Mouse (Mus musculus) liver, embryonic 16.5 days (tissue): ENCODE measurements around the gene Sele. TPM values are rescaled to one million over a fixed set of nuclear protein-coding genes. Genes with fewer than 3 reads are reported as not detected.
"Not testable (repeated sequence)": the region's sequence is repeated elsewhere in the genome, so short reads cannot be mapped to it uniquely, and the experiment has no call there.

Experiments used
- ATAC-seq: fragments of 200-750 bp; cut with Nextera tagmentation; 2 replicates; pipeline ENCODE4 v1.8.0; 2017; ENCODE audit warnings: low read depth, mild to moderate bottlenecking, moderate number of reproducible peaks, moderate library complexity
- H3K27ac ChIP-seq: fragments of 300-500 bp; sonication (generic); 2 replicates; pipeline ENCODE4 v1.5.1; 2014; ENCODE audit warnings: mild to moderate bottlenecking, low read length
- H3K27me3 ChIP-seq: fragments of 300-500 bp; sonication (generic); 2 replicates; pipeline ENCODE4 v1.6.1; 2014; ENCODE audit warnings: low read depth, low read length, mixed read lengths; ENCODE audit not compliant: control insufficient read depth, insufficient read depth
- H3K36me3 ChIP-seq: fragments of 300-500 bp; sonication (generic); 2 replicates; pipeline ENCODE4 v1.6.1; 2014; ENCODE audit warnings: mild to moderate bottlenecking; ENCODE audit not compliant: control insufficient read depth, insufficient read depth
- H3K4me1 ChIP-seq: fragments of 300-500 bp; sonication (generic); 2 replicates; pipeline ENCODE4 v1.6.1; 2014; ENCODE audit warnings: low read depth, low read length, mixed read lengths; ENCODE audit not compliant: control insufficient read depth
- H3K4me2 ChIP-seq: fragments of 300-500 bp; sonication (generic); 2 replicates; pipeline ENCODE4 v1.6.1; 2014; ENCODE audit warnings: low read depth, low read length, mixed read lengths
- H3K4me3 ChIP-seq: fragments of 300-500 bp; sonication (generic); 2 replicates; pipeline ENCODE4 v1.5.1; 2014; ENCODE audit warnings: low read depth, mild to moderate bottlenecking, low read length
- H3K9ac ChIP-seq: fragments of 300-500 bp; sonication (generic); 2 replicates; pipeline ENCODE4 v1.6.1; 2014; ENCODE audit warnings: low read depth, low read length
- H3K9me3 ChIP-seq: fragments of 300-500 bp; sonication (generic); replicated peaks from 2 replicates; pipeline ENCODE4 v1.6.1; 2016; ENCODE audit warnings: low read length; ENCODE audit not compliant: control insufficient read depth
- WGBS: fragments of 180-500 bp; shearing (Covaris S2); extraction: QIAGEN DNeasy Blood & Tissue Kit; methylation state at CpG from one replicate; pipeline ENCODE4 v1.1.7; 2014; ENCODE audit not compliant: insufficient replicate concordance; 5-methylcytosine and 5-hydroxymethylcytosine counted together
- polyA plus RNA-seq: library from polyadenylated mRNA; unstranded; fragments of >200 nt; fragmentation: Nextera tagmentation; extraction: Ambion mirVana; gene quantifications from 2 replicates; pipeline ENCODE4 v1.2.1, GENCODE M21; 2015

Gene Sele
- polyA plus RNA-seq = 0.06 TPM in 1 of 2 replicates, not detected in the other

DNA sequence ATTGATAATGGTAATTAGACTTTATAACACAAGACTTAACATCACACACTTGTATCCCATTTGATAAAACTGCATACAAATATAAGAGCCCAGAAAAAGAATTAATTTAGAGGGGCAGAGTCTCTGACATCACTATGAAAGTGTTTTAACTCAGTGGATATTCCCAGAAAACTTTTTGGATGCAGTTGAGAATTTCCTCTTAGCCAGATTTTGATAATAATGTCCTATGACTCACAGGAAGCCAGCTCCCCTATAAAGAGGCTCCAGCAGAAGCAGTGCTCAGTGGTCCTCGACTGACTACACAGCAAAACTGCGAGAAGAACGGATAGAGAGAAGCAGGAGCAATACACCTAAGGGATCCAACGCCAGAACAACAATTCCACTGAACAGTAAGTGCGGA is at the start of gene Sele:
Gene Sele, plus strand, starts transcription at position 301 of the 400 bp plus-strand sequence.
- Histone ChIP-seq H3K4me2 (no peak within 1 kb of the TSS), H3K27me3 (no peaks in the 10 kb centered on the region), H3K9ac (no peak within 1 kb of the TSS), H3K4me3 (no peak within 1 kb of the TSS), H3K27ac (no peak within 1 kb of the TSS), H3K9me3 (no peaks in the 10 kb centered on the region), H3K36me3 (no peaks in the 10 kb centered on the region), H3K4me1 (no peaks in the 10 kb centered on the region)
- WGBS = 58% methylated on average over 5 of the region's 5 CpGs
- no peak for ATAC-seq

DNA sequence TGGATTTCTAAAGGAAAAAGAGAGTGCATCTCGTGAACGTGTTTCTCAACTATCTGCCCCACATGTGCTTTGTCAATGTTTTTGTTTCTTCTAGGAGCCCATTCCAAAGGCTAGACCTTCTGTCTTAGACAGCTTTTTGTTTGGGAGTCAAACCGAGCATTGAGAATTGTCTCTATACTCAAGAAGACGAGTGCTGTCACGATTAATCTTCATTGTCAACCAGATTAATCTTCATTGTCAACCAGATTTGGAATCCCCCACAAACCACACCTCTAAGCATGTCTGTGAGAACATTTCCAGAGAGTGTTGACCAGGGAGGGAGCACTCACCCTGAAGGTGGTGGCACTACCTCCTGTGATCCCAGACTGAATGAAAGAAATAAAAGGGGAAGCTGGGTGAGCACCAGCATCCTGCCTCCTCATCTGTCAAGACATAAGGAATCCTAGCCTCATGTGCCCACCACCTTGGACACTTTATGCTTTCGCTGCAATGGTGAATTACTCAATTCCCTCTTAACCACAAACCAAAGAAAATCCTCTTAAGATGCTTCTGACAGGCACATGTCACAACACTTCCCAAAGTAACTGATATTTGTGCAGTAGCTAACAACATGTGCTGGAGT is 46.1 kb upstream of the Sele start:
- H3K9ac ChIP-seq = no peak overlapping the region
- no peaks in the 10 kb centered on the region for H3K4me1 ChIP-seq
- H3K4me2 ChIP-seq = no peak overlapping the region
- no peaks in the 10 kb centered on the region for H3K36me3 ChIP-seq
- H3K27ac ChIP-seq = no peak overlapping the region
- H3K27me3 ChIP-seq = no peaks in the 10 kb centered on the region
- no peak overlapping the region for H3K4me3 ChIP-seq
- H3K9me3 ChIP-seq = no peaks in the 10 kb centered on the region
- 55% methylated on average over 6 of the region's 6 CpGs for WGBS
- ATAC-seq = no peak

DNA sequence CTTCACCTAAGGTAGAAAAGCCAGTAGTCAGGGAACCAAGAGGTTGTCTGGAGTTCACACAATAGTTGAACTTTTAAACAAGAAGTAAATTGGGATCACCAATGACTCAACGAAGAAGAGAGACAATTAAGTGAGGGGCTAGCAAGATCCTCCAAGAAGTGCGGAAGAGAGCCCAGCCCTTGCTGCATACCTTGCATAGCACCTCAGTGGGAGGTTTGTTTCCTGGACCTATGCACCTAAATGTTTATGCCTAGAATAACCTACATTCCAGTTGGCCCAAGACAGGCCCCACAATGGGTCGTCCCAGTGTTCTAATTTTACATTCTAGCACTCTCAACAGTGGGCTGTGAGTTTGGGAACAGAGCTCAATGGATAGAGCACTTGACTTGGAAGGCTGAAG is 43.7 kb upstream of the Sele start:
- no peak for ATAC-seq
- H3K4me3 ChIP-seq = no peak overlapping the region
- H3K4me2 ChIP-seq = no peak overlapping the region
- H3K9me3 ChIP-seq = no peaks in the 10 kb centered on the region
- H3K36me3 ChIP-seq = no peaks in the 10 kb centered on the region
- WGBS = 59% methylated on average over 3 of the region's 3 CpGs
- H3K27me3 ChIP-seq = no peaks in the 10 kb centered on the region
- H3K9ac ChIP-seq = no peak overlapping the region
- H3K4me1 ChIP-seq = no peaks in the 10 kb centered on the region
- H3K27ac ChIP-seq = no peak overlapping the region

GRCm38 (mm10) chr1:164009235-164009634 is 38.8 kb upstream of the Sele start:
- Histone ChIP-seq H3K4me3 (no peak overlapping the region), H3K27ac (no peak overlapping the region), H3K9ac (no peak overlapping the region), H3K9me3 (no peaks in the 10 kb centered on the region), H3K4me1 (no peaks in the 10 kb centered on the region), H3K27me3 (no peaks in the 10 kb centered on the region), H3K4me2 (no peak overlapping the region), H3K36me3 (no peaks in the 10 kb centered on the region)
- no peak for ATAC-seq
- 30% methylated on average over 2 of the region's 2 CpGs for WGBS

GRCm38 (mm10) chr1:164014616-164015015 is 33.4 kb upstream of the Sele start:
- no peak for ATAC-seq
- Histone ChIP-seq H3K4me1 (no peaks in the 10 kb centered on the region), H3K36me3 (no peaks in the 10 kb centered on the region), H3K27me3 (no peaks in the 10 kb centered on the region), H3K4me3 (no peak overlapping the region), H3K9me3 (no peaks in the 10 kb centered on the region), H3K9ac (no peak overlapping the region), H3K27ac (no peak overlapping the region), H3K4me2 (no peak overlapping the region)
- 20% methylated on average over 1 of the region's 1 CpGs for WGBS

- Histone ChIP-seq H3K4me2 (no peak overlapping the region), H3K27me3 (no peaks in the 10 kb centered on the region), H3K27ac (no peak overlapping the region), H3K4me3 (no peak overlapping the region), H3K9ac (no peak overlapping the region), H3K9me3 (no peaks in the 10 kb centered on the region), H3K4me1 (no peaks in the 10 kb centered on the region), H3K36me3 (no peaks in the 10 kb centered on the region)
- WGBS = 67% methylated on average over 16 of the region's 16 CpGs
- ATAC-seq = no peak
Observed at GRCm38 (mm10) chr1:164018221-164018896, 29.7 kb upstream of the Sele start.

DNA sequence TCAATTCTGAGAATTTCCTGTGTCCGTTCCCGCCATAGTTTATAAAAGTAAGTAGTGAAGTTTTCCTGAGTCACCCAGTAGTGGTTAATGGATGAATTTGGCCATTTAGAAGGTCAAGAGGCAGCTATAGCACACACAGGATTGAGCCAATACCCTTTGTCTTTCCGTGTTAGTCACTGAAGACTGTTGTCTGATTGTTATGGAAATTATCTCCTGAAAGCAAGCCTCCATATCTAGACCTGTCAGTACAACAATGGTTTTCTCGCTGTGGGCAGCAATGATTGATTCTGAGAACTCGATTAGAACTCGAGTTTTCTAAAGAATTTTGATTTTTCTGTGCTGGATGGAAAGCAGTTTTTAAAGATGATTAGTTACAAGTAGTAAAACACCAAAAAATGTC is 28.2 kb upstream of the Sele start:
- Histone ChIP-seq H3K36me3 (no peaks in the 10 kb centered on the region), H3K27ac (no peak overlapping the region), H3K9me3 (no peaks in the 10 kb centered on the region), H3K4me2 (no peak overlapping the region), H3K27me3 (no peaks in the 10 kb centered on the region), H3K4me1 (no peaks in the 10 kb centered on the region), H3K9ac (no peak overlapping the region), H3K4me3 (no peak overlapping the region)
- 46% methylated on average over 6 of the region's 6 CpGs for WGBS
- ATAC-seq = no peak

- ATAC-seq, H3K4me2 ChIP-seq: not testable (repeated sequence)
- 84% methylated on average over 3 of the region's 3 CpGs for WGBS
Observed at GRCm38 (mm10) chr1:164020746-164021145, 27.3 kb upstream of the Sele start.

DNA sequence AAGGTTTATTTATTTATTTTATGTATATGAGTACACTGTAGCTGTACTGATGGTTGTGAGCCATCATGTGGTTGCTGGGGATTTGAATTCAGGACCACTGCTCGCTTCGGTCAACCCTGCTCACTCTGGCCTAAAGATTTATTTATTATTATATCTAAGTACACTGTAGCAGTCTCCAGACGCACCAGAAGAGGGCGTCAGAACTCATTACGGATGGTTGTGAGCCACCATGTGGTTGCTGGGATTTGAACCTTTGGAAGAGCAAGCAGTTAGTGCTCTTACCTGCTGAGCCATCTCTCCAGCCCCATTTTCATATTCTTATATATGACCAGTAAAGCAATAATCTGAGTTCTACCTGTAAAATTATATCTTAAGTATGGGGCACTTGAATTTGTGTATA is 25.9 kb upstream of the Sele start:
- not testable (repeated sequence) for H3K4me3 ChIP-seq, H3K36me3 ChIP-seq, H3K4me1 ChIP-seq, ATAC-seq, H3K9me3 ChIP-seq, H3K27ac ChIP-seq, H3K4me2 ChIP-seq, H3K27me3 ChIP-seq, H3K9ac ChIP-seq
- WGBS = 60% methylated on average over 5 of the region's 5 CpGs

More at GRCm38 (mm10) chr1:164020746-164021145, 27.3 kb upstream of the Sele start:
- H3K9me3 ChIP-seq, H3K4me3 ChIP-seq, H3K9ac ChIP-seq, H3K36me3 ChIP-seq, H3K27me3 ChIP-seq, H3K4me1 ChIP-seq, H3K27ac ChIP-seq: not testable (repeated sequence)
